Mouse (Mus musculus): ENCODE measurements around the gene Gabrb2.

DNA sequence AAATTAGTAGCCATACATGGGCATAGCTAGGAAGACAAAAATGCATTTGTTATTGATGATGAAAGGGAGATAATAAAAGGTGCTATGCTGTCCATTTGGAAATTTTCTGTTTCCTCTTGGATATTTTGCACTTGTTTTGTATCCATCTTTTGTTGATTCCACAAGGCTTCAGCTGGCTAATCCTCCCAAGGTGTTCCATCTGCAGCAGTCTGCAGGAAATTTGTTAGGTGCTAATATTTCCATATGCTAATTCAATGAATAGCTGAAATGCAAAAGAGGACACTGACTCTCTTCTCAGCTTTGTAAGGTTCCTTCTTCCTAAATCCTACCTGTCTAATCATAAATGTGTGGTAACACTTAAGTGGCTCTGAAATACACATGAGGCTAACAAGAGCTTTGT lies 24.1 kb downstream of the Gabrb2 start:
- TF ChIP-seq CTCF (IDR thresholded peaks at IDR 0.05; ENCODE audit: extremely low read depth, insufficient read depth, insufficient read length, insufficient replicate concordance): no peak
- no peak for TF ChIP-seq POLR2A (IDR thresholded peaks at IDR 0.05; ENCODE audit: low read depth, low read length)
